Mouse (Mus musculus): ENCODE measurements around the gene Trim43c.
"Not testable (repeated sequence)": the region's sequence is repeated elsewhere in the genome, so short reads cannot be mapped to it uniquely, and the experiment has no call there.

Trim43c gene

GRCm38 (mm10) chr9:88838864-88839263 is at the start of gene Trim43c:
Gene Trim43c (plus strand): TSS chr9:88839164.
- DNase-seq (ENCODE audit: low read depth, low spot score): not testable (repeated sequence)

GRCm38 (mm10) chr9:88853072-88853471 is 14.1 kb downstream of the Trim43c start:
- DNase-seq (ENCODE audit: low read depth, low spot score): not testable (repeated sequence)

- peak; percentile 78 for DNase-seq (ENCODE audit: low read depth, low spot score)
These were observed 19.9 kb downstream of the Trim43c start for GRCm38 (mm10) chr9:88858566-88859492.

Measured in forelimb bud, embryonic 11.5 days (tissue).